Mouse (Mus musculus): Measurements from ENCODE around the gene Ctse. TPM values are rescaled to one million over a fixed set of nuclear protein-coding genes. Genes with fewer than 3 reads are reported as not detected.
A peak's percentile ranks its signal among the peaks of the same experiment; 100 is the strongest.

Ctse gene
- total and polyA plus RNA-seq, 2 experiments from 2014 or later, result 0.27 to 5.2 TPM

GRCm38 (mm10) chr1:131613361-131614133 lies 24.6 kb upstream of the Ctse start:
- Histone ChIP-seq H3K9ac (replicated peaks; ENCODE audit: low read depth, low read length) (no peak overlapping the region), H3K36me3 (replicated peaks; ENCODE audit: control insufficient read depth, insufficient read depth, low read length) (no peaks in the 10 kb centered on the region), H3K4me1 (ENCODE audit: control insufficient read depth, insufficient read depth) (0 out of 2 replicates have a peak, but pooled peaks cover 6% of the 10 kb centered on the region), H3K9me3 (replicated peaks; ENCODE audit: control insufficient read depth, low read length) (no peaks in the 10 kb centered on the region), H3K4me2 (ENCODE audit: low read depth, low read length) (no peak overlapping the region), H3K27me3 (ENCODE audit: control insufficient read depth, insufficient read depth, low read length) (no peaks in the 10 kb centered on the region), H3K4me3 (ENCODE audit: low read depth, low read length) (no peak overlapping the region), H3K27ac (ENCODE audit: low read depth) (no peak overlapping the region)
- 77% methylated on average over 16 of the region's 16 CpGs for WGBS
- ATAC-seq (ENCODE audit: insufficient read depth, low read depth) (peak; percentile 90), DNase-seq (ENCODE audit: low spot score) (peak; percentile 73)
- TF ChIP-seq CTCF (IDR thresholded peaks at IDR 0.05; ENCODE audit: low read depth) (peak; percentile 78), EP300 (IDR thresholded peaks at IDR 0.05; ENCODE audit: low read depth) (no peak)

GRCm38 (mm10) chr1:131614641-131615040 lies 23.5 kb upstream of the Ctse start:
- Histone ChIP-seq H3K4me2 (ENCODE audit: low read depth, low read length) (no peak overlapping the region), H3K4me1 (ENCODE audit: control insufficient read depth, insufficient read depth) (0 out of 2 replicates have a peak, but pooled peaks cover 6% of the 10 kb centered on the region), H3K9me3 (replicated peaks; ENCODE audit: control insufficient read depth, low read length) (no peaks in the 10 kb centered on the region), H3K36me3 (replicated peaks; ENCODE audit: control insufficient read depth, insufficient read depth, low read length) (no peaks in the 10 kb centered on the region), H3K9ac (replicated peaks; ENCODE audit: low read depth, low read length) (no peak overlapping the region), H3K27me3 (ENCODE audit: control insufficient read depth, insufficient read depth, low read length) (no peaks in the 10 kb centered on the region), H3K27ac (ENCODE audit: low read depth) (no peak overlapping the region), H3K4me3 (ENCODE audit: low read depth, low read length) (no peak overlapping the region)
- TF ChIP-seq CTCF (IDR thresholded peaks at IDR 0.05; ENCODE audit: low read depth) (no peak), EP300 (IDR thresholded peaks at IDR 0.05; ENCODE audit: low read depth) (no peak)
- ATAC-seq (ENCODE audit: insufficient read depth, low read depth) (no peak), DNase-seq (ENCODE audit: low spot score) (no peak)
- 52% methylated on average over 6 of the region's 6 CpGs for WGBS

- H3K9ac ChIP-seq (replicated peaks; ENCODE audit: low read depth, low read length), result no peak overlapping the region
- TF ChIP-seq CTCF (IDR thresholded peaks at IDR 0.05; ENCODE audit: low read depth) (no peak), EP300 (IDR thresholded peaks at IDR 0.05; ENCODE audit: low read depth) (no peak)
- 0 out of 2 replicates have a peak, but pooled peaks cover 6% of the 10 kb centered on the region for H3K4me1 ChIP-seq (ENCODE audit: control insufficient read depth, insufficient read depth)
- H3K27ac ChIP-seq (ENCODE audit: low read depth), result no peak overlapping the region
- no peak for DNase-seq (ENCODE audit: low spot score)
- no peak for ATAC-seq (ENCODE audit: insufficient read depth, low read depth)
- no peaks in the 10 kb centered on the region for H3K36me3 ChIP-seq (replicated peaks; ENCODE audit: control insufficient read depth, insufficient read depth, low read length)
- no peaks in the 10 kb centered on the region for H3K9me3 ChIP-seq (replicated peaks; ENCODE audit: control insufficient read depth, low read length)
- no peaks in the 10 kb centered on the region for H3K27me3 ChIP-seq (ENCODE audit: control insufficient read depth, insufficient read depth, low read length)
- H3K4me3 ChIP-seq (ENCODE audit: low read depth, low read length), result no peak overlapping the region
- H3K4me2 ChIP-seq (ENCODE audit: low read depth, low read length), result no peak overlapping the region
- WGBS, result 58% methylated on average over 1 of the region's 1 CpGs
These were observed 22.0 kb upstream of the Ctse start for GRCm38 (mm10) chr1:131616131-131616530.

GRCm38 (mm10) chr1:131616546-131617220 lies 21.4 kb upstream of the Ctse start:
- 58% methylated on average over 5 of the region's 5 CpGs for WGBS
- TF ChIP-seq CTCF (IDR thresholded peaks at IDR 0.05; ENCODE audit: low read depth) (no peak), EP300 (IDR thresholded peaks at IDR 0.05; ENCODE audit: low read depth) (no peak)
- Histone ChIP-seq H3K9me3 (replicated peaks; ENCODE audit: control insufficient read depth, low read length) (no peaks in the 10 kb centered on the region), H3K4me2 (ENCODE audit: low read depth, low read length) (no peak overlapping the region), H3K27ac (ENCODE audit: low read depth) (no peak overlapping the region), H3K36me3 (replicated peaks; ENCODE audit: control insufficient read depth, insufficient read depth, low read length) (no peaks in the 10 kb centered on the region), H3K27me3 (ENCODE audit: control insufficient read depth, insufficient read depth, low read length) (no peaks in the 10 kb centered on the region), H3K4me1 (ENCODE audit: control insufficient read depth, insufficient read depth) (0 out of 2 replicates have a peak, but pooled peaks cover 6% of the 10 kb centered on the region), H3K9ac (replicated peaks; ENCODE audit: low read depth, low read length) (no peak overlapping the region), H3K4me3 (ENCODE audit: low read depth, low read length) (no peak overlapping the region)
- ATAC-seq (ENCODE audit: insufficient read depth, low read depth) (no peak), DNase-seq (ENCODE audit: low spot score) (no peak)

- no peak overlapping the region for H3K27ac ChIP-seq (ENCODE audit: low read depth)
- no peak overlapping the region for H3K9ac ChIP-seq (replicated peaks; ENCODE audit: low read depth, low read length)
- no peak overlapping the region for H3K4me3 ChIP-seq (ENCODE audit: low read depth, low read length)
- TF ChIP-seq CTCF (IDR thresholded peaks at IDR 0.05; ENCODE audit: low read depth), result no peak
- TF ChIP-seq EP300 (IDR thresholded peaks at IDR 0.05; ENCODE audit: low read depth), result no peak
- H3K9me3 ChIP-seq (replicated peaks; ENCODE audit: control insufficient read depth, low read length), result no peaks in the 10 kb centered on the region
- DNase-seq (ENCODE audit: low spot score) (no peak), ATAC-seq (ENCODE audit: insufficient read depth, low read depth) (no peak)
- 0 out of 2 replicates have a peak, but pooled peaks cover 6% of the 10 kb centered on the region for H3K4me1 ChIP-seq (ENCODE audit: control insufficient read depth, insufficient read depth)
- H3K4me2 ChIP-seq (ENCODE audit: low read depth, low read length), result no peak overlapping the region
- WGBS, result 84% methylated on average over 1 of the region's 1 CpGs
- no peaks in the 10 kb centered on the region for H3K36me3 ChIP-seq (replicated peaks; ENCODE audit: control insufficient read depth, insufficient read depth, low read length)
- H3K27me3 ChIP-seq (ENCODE audit: control insufficient read depth, insufficient read depth, low read length), result no peaks in the 10 kb centered on the region
These were observed 19.5 kb upstream of the Ctse start for GRCm38 (mm10) chr1:131618576-131618975.
